Mouse (Mus musculus) kidney, embryonic 15.5 days (tissue): ENCODE data around the gene Dok1. TPM values are rescaled to one million over a fixed set of nuclear protein-coding genes. Genes with fewer than 3 reads are reported as not detected.

Source experiments
- ATAC-seq: fragments of 200-750 bp; cut with Nextera tagmentation; replicated peaks from 2 replicates; pipeline ENCODE4 v1.8.0; 2017; ENCODE audit warnings: moderate TSS enrichment; ENCODE audit not compliant: low FRiP score
- H3K27ac ChIP-seq: fragments of 300-500 bp; sonication (generic); 2 replicates; pipeline ENCODE4 v1.5.1; 2015; ENCODE audit warnings: mild to moderate bottlenecking, inconsistent platforms
- H3K27me3 ChIP-seq: fragments of 300-500 bp; sonication (generic); 2 replicates; pipeline ENCODE4 v1.6.1; 2015; ENCODE audit warnings: inconsistent platforms
- H3K36me3 ChIP-seq: fragments of 300-500 bp; sonication (generic); 2 replicates; pipeline ENCODE4 v1.6.1; 2015; ENCODE audit warnings: inconsistent platforms
- H3K4me1 ChIP-seq: fragments of 300-500 bp; sonication (generic); 2 replicates; pipeline ENCODE4 v1.6.1; 2015; ENCODE audit warnings: inconsistent platforms
- H3K4me2 ChIP-seq: fragments of 300-500 bp; sonication (generic); 2 replicates; pipeline ENCODE4 v1.6.1; 2015; ENCODE audit warnings: moderate library complexity, mild to moderate bottlenecking, inconsistent platforms
- H3K4me3 ChIP-seq: fragments of 300-500 bp; sonication (generic); replicated peaks from 2 replicates; pipeline ENCODE4 v1.5.1; 2015; ENCODE audit warnings: mild to moderate bottlenecking, inconsistent platforms
- H3K9ac ChIP-seq: fragments of 300-500 bp; sonication (generic); 2 replicates; pipeline ENCODE4 v1.6.1; 2015; ENCODE audit warnings: mild to moderate bottlenecking, inconsistent platforms
- H3K9me3 ChIP-seq: fragments of 300-500 bp; sonication (generic); replicated peaks from 2 replicates; pipeline ENCODE4 v1.6.1; 2016; ENCODE audit warnings: inconsistent platforms
- WGBS: fragments of 180-500 bp; shearing (Covaris S2); methylation state at CpG from one replicate; pipeline ENCODE4 v1.1.7; 2015; ENCODE audit warnings: mixed read lengths; 5-methylcytosine and 5-hydroxymethylcytosine counted together
- polyA plus RNA-seq: library from polyadenylated mRNA; unstranded; fragments of >200 nt; fragmentation: Nextera tagmentation; extraction: Ambion mirVana; gene quantifications from 2 replicates; pipeline ENCODE4 v1.2.1, GENCODE M21; 2015

Dok1 gene
- polyA plus RNA-seq, 1 experiment from 2014 or later, result 13.7 TPM

DNA sequence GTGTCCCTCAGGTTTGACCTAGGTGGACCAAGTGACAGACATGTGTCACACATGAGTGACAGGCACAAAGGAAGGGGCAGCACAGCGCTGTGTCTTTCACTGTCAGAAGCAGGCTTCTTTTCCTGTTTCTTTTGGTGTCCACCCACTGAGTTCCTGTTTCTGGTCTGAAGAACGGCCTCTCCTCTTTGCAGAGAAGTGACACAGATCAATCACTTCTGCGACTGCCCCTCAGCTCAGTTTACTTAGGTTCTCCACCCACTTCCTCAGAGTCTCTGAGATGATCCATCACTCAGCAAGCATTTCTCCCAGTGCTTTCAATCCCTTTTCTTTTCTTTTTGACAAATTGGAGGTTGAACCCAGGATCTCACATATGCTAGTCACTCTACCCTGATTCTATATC, 24.6 kb downstream of the Dok1 start:
- 48% methylated on average over 3 of the region's 3 CpGs for WGBS

DNA sequence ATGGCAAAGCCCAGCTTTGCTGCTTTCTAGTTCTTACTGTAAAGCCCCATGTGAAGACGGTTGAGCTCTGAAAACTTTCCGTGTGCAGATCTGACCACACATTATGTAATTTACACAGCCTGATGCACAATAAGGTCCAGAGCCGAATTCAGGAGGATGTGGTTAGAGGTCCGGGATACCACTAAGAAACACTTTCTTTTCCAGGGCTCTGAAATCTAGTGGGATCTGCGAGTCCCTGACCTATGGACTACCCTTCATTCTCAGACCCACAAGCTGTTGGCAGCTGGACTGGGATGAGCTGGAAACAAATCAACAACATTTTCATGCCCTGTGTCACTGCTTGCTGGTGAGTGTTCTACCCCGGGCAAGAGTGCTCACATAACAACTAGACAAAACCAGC, 27.2 kb downstream of the Dok1 start:
- Histone ChIP-seq H3K27me3 (no peaks in the 10 kb centered on the region), H3K9me3 (no peaks in the 10 kb centered on the region), H3K4me2 (no peak overlapping the region), H3K4me1 (peaks cover 17% of the 10 kb centered on the region), H3K4me3 (no peak overlapping the region), H3K36me3 (no peaks in the 10 kb centered on the region), H3K9ac (no peak overlapping the region), H3K27ac (no peak overlapping the region)
- ATAC-seq, result no peak
- 83% methylated on average over 6 of the region's 6 CpGs for WGBS

More for the DNA sequence above, 24.6 kb downstream of the Dok1 start:
- no peak overlapping the region for H3K4me3 ChIP-seq
- H3K36me3 ChIP-seq, result no peaks in the 10 kb centered on the region
- no peak overlapping the region for H3K4me2 ChIP-seq
- H3K27ac ChIP-seq, result no peak overlapping the region
- H3K9me3 ChIP-seq, result no peaks in the 10 kb centered on the region
- H3K4me1 ChIP-seq, result peaks cover 17% of the 10 kb centered on the region
- no peak overlapping the region for H3K9ac ChIP-seq
- no peaks in the 10 kb centered on the region for H3K27me3 ChIP-seq
- no peak for ATAC-seq

DNA sequence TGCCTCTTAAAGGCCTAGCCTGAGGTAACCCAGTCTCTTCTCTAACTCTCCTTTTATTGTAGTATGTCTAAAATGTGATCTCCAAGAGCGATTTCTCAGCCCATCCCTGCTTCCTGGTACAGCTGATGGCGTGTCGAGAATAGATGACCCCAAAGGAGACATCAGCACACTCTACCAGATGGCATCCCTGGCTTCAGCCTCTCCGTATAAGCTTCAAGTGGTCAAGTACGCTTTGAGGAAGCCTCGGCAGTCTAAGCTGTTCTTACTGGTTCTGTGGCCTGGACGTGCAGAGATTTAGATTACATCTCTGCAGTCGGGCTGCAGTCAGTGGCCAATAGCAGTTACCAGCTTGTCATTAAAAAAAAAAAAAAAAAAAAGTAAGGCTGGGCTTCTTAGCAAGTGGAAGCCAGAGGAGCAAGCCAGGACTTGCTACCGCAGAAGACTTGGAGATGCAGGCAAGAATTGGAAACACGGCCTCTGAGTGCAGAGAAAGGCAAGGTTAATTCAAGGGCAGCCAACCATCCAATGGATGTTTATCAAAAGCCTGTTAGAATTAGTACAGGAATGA, 27.7 kb downstream of the Dok1 start:
- Histone ChIP-seq H3K4me1 (peaks cover 16% of the 10 kb centered on the region), H3K36me3 (no peaks in the 10 kb centered on the region), H3K4me3 (no peak overlapping the region), H3K9ac (no peak overlapping the region), H3K4me2 (no peak overlapping the region), H3K9me3 (no peaks in the 10 kb centered on the region), H3K27ac (0 out of 2 replicates have a peak overlapping the region, but pooled peaks have one; percentile 41), H3K27me3 (no peaks in the 10 kb centered on the region)
- WGBS, result 71% methylated on average over 10 of the region's 10 CpGs
- ATAC-seq, result no peak

DNA sequence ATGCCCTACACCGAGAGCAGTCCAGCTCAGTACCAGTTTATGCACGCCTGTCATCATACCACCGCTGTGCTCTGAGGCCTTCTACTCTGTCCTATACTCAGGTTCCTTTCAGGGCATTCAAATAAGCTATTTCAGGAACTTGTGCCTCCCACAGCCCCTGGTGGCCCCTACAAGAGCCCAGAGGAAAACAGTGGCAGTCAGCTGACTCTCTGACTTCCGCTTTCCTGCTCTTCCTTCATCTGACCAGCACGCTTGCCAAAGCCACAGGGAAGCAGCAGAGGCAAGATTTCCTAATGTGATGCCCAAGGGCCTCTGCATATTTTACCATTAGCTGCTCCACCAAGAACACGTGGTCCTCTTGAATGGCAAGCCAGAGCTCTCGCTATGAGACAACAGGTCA, 28.4 kb downstream of the Dok1 start:
- no peak overlapping the region for H3K9ac ChIP-seq
- ATAC-seq, result no peak; the same call in 1 of the 2 replicates
- no peak overlapping the region for H3K4me2 ChIP-seq
- peak overlapping the region; percentile 41; the same call in 1 of the 2 replicates for H3K27ac ChIP-seq
- H3K4me1 ChIP-seq, result peaks cover 9% of the 10 kb centered on the region; the same call in 1 of the 2 replicates
- no peak overlapping the region for H3K4me3 ChIP-seq
- 61% methylated on average over 7 of the region's 7 CpGs for WGBS
- no peaks in the 10 kb centered on the region for H3K9me3 ChIP-seq
- H3K36me3 ChIP-seq, result no peaks in the 10 kb centered on the region
- H3K27me3 ChIP-seq, result no peaks in the 10 kb centered on the region

DNA sequence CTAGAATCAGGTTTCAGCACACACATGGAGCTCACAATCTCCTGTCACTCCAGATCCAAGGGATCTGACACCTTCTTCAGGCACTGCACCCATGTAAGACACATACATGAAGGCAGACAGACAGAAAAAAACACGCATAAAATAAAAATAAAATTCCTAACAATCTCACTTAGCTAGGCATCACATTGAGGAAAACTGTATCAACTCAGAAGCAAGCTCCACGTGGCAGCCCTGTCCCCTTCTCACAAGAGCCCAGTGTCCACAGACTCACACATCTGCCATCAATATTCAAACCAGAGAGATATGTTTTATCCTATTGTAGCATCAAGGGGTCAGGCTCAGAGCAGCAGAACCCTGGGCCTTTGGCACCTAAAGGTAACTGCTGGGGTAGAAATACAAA, 29.0 kb downstream of the Dok1 start:
- Histone ChIP-seq H3K4me1 (peaks cover 9% of the 10 kb centered on the region; the same call in 1 of the 2 replicates), H3K4me3 (no peak overlapping the region), H3K27me3 (no peaks in the 10 kb centered on the region), H3K27ac (0 out of 2 replicates have a peak overlapping the region, but pooled peaks have one; percentile 41), H3K9me3 (no peaks in the 10 kb centered on the region), H3K4me2 (no peak overlapping the region), H3K9ac (no peak overlapping the region), H3K36me3 (no peaks in the 10 kb centered on the region)
- 86% methylated on average over 2 of the region's 2 CpGs for WGBS
- ATAC-seq, result no peak

DNA sequence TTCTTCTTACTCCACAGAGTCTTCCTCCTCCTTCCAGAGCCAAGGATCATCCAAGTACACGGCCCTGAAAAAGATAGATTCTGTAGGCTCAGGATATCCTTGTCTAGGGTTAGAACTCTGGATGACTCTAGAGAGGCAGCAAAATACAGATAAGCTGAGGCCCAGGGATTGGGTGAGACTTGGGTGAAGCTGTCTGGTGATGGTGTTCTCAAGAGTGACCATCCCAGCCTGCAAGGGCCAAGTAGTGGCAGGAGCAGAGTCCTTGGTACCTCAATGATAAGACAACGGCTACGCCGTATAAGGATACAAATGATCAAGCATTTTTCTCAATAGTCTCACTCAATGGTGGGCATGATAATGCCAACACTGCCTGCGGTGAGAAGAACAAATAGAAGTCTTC, 29.4 kb downstream of the Dok1 start:
- no peak overlapping the region for H3K4me3 ChIP-seq
- WGBS, result 89% methylated on average over 5 of the region's 5 CpGs
- peaks cover 9% of the 10 kb centered on the region; the same call in 1 of the 2 replicates for H3K4me1 ChIP-seq
- H3K4me2 ChIP-seq, result no peak overlapping the region
- H3K9ac ChIP-seq, result no peak overlapping the region
- no peaks in the 10 kb centered on the region for H3K27me3 ChIP-seq
- no peaks in the 10 kb centered on the region for H3K9me3 ChIP-seq
- no peak overlapping the region for H3K27ac ChIP-seq
- no peaks in the 10 kb centered on the region for H3K36me3 ChIP-seq
- ATAC-seq, result no peak

DNA sequence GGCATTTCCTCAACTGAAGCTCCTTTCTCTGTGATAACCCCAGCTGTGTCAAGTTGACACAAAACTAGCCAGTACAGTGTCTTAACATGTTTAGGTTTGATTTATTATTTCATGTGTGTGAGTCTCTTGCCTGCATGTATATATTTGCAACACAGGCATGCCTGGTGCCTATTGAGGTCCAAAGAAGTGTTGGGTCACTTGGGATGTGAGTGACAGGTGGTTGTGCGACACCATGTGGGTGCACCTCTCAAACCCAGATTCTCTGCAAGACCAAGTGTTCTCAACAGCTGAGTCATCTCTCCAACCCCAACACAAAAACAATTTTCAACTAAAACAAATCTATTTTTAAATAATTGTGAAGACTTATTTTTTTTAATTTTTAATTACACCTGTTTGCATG, 30.2 kb downstream of the Dok1 start:
- Histone ChIP-seq H3K27ac (no peak overlapping the region), H3K9me3 (no peaks in the 10 kb centered on the region), H3K4me2 (no peak overlapping the region), H3K4me1 (peaks cover 12% of the 10 kb centered on the region), H3K9ac (no peak overlapping the region), H3K27me3 (no peaks in the 10 kb centered on the region), H3K4me3 (no peak overlapping the region), H3K36me3 (no peaks in the 10 kb centered on the region)
- 93% methylated on average over 1 of the region's 1 CpGs for WGBS
- no peak for ATAC-seq

DNA sequence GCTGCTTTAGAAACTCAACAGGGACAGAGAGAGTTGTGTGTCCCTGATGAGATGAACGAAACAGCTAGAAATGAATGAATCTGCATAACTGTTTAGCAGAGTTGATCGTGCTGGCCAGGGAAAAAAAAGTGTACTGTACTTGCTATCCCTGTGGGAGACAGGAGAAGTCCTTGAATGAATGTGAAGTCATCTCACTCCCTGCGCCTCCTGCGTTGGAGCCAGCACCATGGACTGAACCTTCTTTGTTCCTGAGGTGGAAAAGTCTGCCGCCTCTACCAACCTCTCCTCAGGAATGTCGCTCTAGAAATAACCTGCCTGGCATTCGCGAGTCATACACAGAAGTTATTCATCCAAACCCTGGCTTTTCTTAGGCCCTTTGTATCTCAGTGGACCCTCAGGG, 33.3 kb downstream of the Dok1 start:
- H3K9me3 ChIP-seq, result no peaks in the 10 kb centered on the region
- H3K4me2 ChIP-seq, result no peak overlapping the region
- peaks cover 22% of the 10 kb centered on the region for H3K4me1 ChIP-seq
- H3K4me3 ChIP-seq, result no peak overlapping the region
- H3K36me3 ChIP-seq, result no peaks in the 10 kb centered on the region
- 76% methylated on average over 8 of the region's 8 CpGs for WGBS
- H3K9ac ChIP-seq, result no peak overlapping the region
- no peak for ATAC-seq
- H3K27me3 ChIP-seq, result no peaks in the 10 kb centered on the region
- H3K27ac ChIP-seq, result no peak overlapping the region

DNA sequence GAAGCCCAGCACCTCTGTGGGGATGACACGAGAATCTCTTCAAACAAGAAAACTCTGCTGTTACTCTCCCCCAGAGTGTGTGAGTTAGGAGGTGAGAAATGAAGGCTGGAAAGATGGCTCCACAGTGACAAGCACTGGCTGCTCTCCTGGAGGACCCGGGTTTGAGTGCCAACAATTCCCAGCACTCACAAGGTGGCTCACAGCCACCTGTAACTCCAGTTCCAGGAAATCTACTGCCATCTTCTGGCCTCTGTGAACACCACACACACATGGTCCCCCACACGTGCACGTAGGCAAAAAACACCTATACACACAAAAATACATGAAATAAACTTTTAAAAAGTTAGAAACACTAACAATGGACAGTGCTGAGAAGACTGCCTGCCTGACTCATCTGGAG, 34.9 kb downstream of the Dok1 start:
- H3K4me3 ChIP-seq, result no peak overlapping the region
- no peak overlapping the region for H3K4me2 ChIP-seq
- H3K4me1 ChIP-seq, result peaks cover 19% of the 10 kb centered on the region
- ATAC-seq, result no peak
- no peak overlapping the region for H3K9ac ChIP-seq
- WGBS, result 81% methylated on average over 4 of the region's 4 CpGs
- H3K36me3 ChIP-seq, result no peaks in the 10 kb centered on the region
- H3K27ac ChIP-seq, result peak overlapping the region; percentile 86
- H3K9me3 ChIP-seq, result no peaks in the 10 kb centered on the region
- no peaks in the 10 kb centered on the region for H3K27me3 ChIP-seq

DNA sequence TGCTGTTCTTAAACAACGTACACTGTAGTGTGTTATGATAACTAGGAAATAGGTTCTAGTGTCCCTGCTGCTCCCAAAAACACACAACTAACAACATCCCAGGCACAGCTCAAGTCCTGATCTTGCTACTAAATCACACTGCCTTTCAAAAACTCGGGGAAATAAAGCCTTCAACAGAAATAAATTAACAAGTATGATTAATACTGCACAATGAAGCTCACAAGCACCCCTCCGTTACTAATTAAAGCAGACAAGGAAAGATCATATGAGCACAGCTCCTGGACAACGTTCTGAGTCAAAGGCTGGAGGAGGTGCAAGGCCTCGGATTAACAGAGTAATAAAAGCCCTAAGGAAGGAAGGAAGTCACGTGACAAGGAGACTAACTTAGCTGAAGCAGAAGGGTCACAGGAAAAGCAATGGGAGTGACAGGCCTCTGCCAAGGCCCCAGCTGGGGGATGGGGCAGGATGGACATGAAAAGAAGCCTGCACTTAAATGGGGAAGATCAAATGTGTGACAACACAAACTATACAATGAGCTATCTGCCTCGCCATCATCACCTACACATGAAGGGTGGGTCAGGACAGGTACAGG, 35.7 kb downstream of the Dok1 start:
- Histone ChIP-seq H3K4me2 (peak overlapping the region; percentile 46; the same call in 1 of the 2 replicates), H3K4me3 (0 out of 2 replicates have a peak overlapping the region, but pooled peaks have one; percentile 4), H3K4me1 (peaks cover 19% of the 10 kb centered on the region), H3K27ac (peak overlapping the region; percentile 86), H3K27me3 (no peaks in the 10 kb centered on the region), H3K36me3 (no peaks in the 10 kb centered on the region), H3K9ac (no peak overlapping the region), H3K9me3 (no peaks in the 10 kb centered on the region)
- ATAC-seq, result no peak; the same call in 1 of the 2 replicates
- 23% methylated on average over 7 of the region's 7 CpGs for WGBS

DNA sequence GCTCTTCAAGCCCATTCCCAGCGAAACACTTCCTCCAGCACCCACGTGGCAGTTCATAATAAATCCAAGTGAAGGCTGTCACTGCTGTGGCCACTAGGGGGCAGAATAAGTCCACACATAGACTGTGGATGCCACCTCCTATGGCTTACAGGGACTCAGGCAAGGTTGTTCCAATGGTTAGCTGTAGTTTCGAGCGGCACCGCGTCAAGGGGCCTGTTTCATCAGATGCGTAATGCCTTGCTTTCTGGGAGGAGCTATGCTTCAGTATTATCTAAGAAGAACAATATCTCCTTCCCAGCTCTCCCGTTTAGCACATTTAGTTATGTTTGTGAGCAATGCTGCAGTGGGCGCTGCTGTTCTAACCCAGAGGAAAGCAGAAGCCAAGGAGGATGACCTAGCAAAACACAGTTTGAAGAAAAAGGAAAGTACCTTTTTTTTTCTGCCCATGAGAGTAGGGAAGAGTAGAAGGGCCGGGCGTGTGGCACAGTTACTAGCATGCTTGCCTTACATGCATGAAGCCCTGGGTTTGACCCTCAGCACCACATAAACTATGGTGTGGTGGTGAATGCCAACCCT, 36.4 kb downstream of the Dok1 start:
- no peaks in the 10 kb centered on the region for H3K36me3 ChIP-seq
- H3K9ac ChIP-seq, result no peak overlapping the region; the same call in 1 of the 2 replicates
- peak overlapping the region; percentile 46 for H3K4me2 ChIP-seq
- no peaks in the 10 kb centered on the region for H3K9me3 ChIP-seq
- 7% methylated on average over 11 of the region's 11 CpGs for WGBS
- peak; percentile 95 for ATAC-seq
- 0 out of 2 replicates have a peak overlapping the region, but pooled peaks have one; percentile 4 for H3K4me3 ChIP-seq
- peaks cover 19% of the 10 kb centered on the region for H3K4me1 ChIP-seq
- peak overlapping the region; percentile 86 for H3K27ac ChIP-seq
- no peaks in the 10 kb centered on the region for H3K27me3 ChIP-seq

DNA sequence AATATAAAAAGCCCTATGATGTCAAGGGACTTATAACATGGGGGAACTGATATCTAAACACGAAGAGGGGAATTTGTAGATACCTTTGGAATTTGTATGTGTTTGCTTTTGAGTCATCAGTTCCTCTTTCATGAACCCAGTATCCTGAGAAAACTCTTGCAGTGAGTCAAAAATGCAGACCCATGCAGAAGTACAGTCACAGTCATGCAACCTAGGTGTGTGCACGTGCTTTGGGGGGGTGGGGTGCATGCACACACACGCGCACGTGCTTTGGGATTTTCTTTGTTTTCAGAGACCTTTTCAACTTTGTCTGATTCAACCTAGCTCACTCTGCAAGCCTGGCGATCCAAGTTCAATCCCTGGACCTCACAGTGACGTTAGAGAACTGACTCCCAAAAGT, 38.9 kb downstream of the Dok1 start:
- H3K9me3 ChIP-seq, result no peaks in the 10 kb centered on the region
- peaks cover 19% of the 10 kb centered on the region for H3K4me1 ChIP-seq
- H3K36me3 ChIP-seq, result no peaks in the 10 kb centered on the region
- ATAC-seq, result no peak
- H3K27me3 ChIP-seq, result no peaks in the 10 kb centered on the region
- H3K27ac ChIP-seq, result no peak overlapping the region
- H3K4me3 ChIP-seq, result no peak overlapping the region
- H3K9ac ChIP-seq, result no peak overlapping the region
- no peak overlapping the region for H3K4me2 ChIP-seq
- WGBS, result 81% methylated on average over 7 of the region's 7 CpGs
